Comparison of ENCODE assay signal across 8 mouse cellular contexts in genomic region chr3:90434073-90434730, GRCm38 (mm10). TPM values are rescaled to one million over a fixed set of nuclear protein-coding genes. Genes with fewer than 3 reads are reported as not detected.
DNase-seq lines count a peak whose midpoint lies in the region; ATAC-seq and TF ChIP-seq lines count a peak whose summit lies in the region.

No protein-coding gene starts in this region.

- no peak for TF ChIP-seq EP300 in stomach, postnatal 0 days (optimal IDR thresholded peaks at IDR 0.05)

- no peak for TF ChIP-seq POLR2A in lung, adult 2 months (IDR thresholded peaks at IDR 0.05; ENCODE audit: borderline replicate concordance, extremely low read depth, low read depth, low read length)

- H3K4me3 ChIP-seq in intestine, embryonic 16.5 days (ENCODE audit: low read length), result peak overlapping the region; percentile 65
- peak overlapping the region; percentile 87 for H3K4me3 ChIP-seq in lung, adult 2 months (replicated peaks; ENCODE audit: extremely low read depth, low read depth, low read length)
- peak overlapping the region; percentile 73 for H3K4me3 ChIP-seq in stomach, postnatal 0 days (ENCODE audit: low read depth, low read length)

- H3K36me3 ChIP-seq in intestine, embryonic 16.5 days (ENCODE audit: control insufficient read depth, insufficient read depth, low read length), result no peaks in the 10 kb centered on the region
- no peaks in the 10 kb centered on the region for H3K36me3 ChIP-seq in stomach, postnatal 0 days (ENCODE audit: control insufficient read depth, insufficient read depth, low read length)

- TF ChIP-seq CTCF in lung, adult 2 months (IDR thresholded peaks at IDR 0.05; ENCODE audit: insufficient read depth, low read length), result no peak
- TF ChIP-seq CTCF in stomach, postnatal 0 days (IDR thresholded peaks at IDR 0.05; ENCODE audit: low read depth), result no peak

- no peaks in the 10 kb centered on the region for H3K27me3 ChIP-seq in intestine, embryonic 16.5 days (replicated peaks; ENCODE audit: control insufficient read depth, insufficient read depth, low read length)
- H3K27me3 ChIP-seq in stomach, postnatal 0 days (ENCODE audit: control insufficient read depth, insufficient read depth, low read length), result no peaks in the 10 kb centered on the region

- ATAC-seq in intestine, embryonic 16.5 days, result no peak
- ATAC-seq in stomach, postnatal 0 days (ENCODE audit: low FRiP score, low TSS enrichment), result no peak
- ATAC-seq in megakaryocyte progenitor cell, adult 5-6 weeks (replicated peaks; ENCODE audit: poor library complexity), result no peak

- DNase-seq in MEL-GATA-1-ER (ENCODE audit: extremely low read depth, low read depth), result peak; percentile 62
- peak; percentile 32 to 36 for DNase-seq in cerebellum, postnatal 14 days
- peak; percentile 40 for DNase-seq in lung, adult 2 months
- DNase-seq in stomach, postnatal 0 days (ENCODE audit: low spot score), result no peak
- no peak for DNase-seq in B cell, adult 2 months
- no peak for DNase-seq in left cerebral cortex, adult 18-20 months (ENCODE audit: low spot score in 2 of 2)

- no peaks in the 10 kb centered on the region for H3K9me3 ChIP-seq in intestine, embryonic 16.5 days (ENCODE audit: control insufficient read depth, low read length)
- H3K9me3 ChIP-seq in stomach, postnatal 0 days (ENCODE audit: control insufficient read depth, low read length), result no peaks in the 10 kb centered on the region

- peak overlapping the region; percentile 58; the same call in 1 of the 2 replicates for H3K9ac ChIP-seq in intestine, embryonic 16.5 days (ENCODE audit: low read depth, low read length)
- peak overlapping the region; percentile 41 for H3K9ac ChIP-seq in stomach, postnatal 0 days (ENCODE audit: low read length)

- peak overlapping the region; percentile 67 for H3K4me2 ChIP-seq in intestine, embryonic 16.5 days (ENCODE audit: low read depth, low read length)
- H3K4me2 ChIP-seq in stomach, postnatal 0 days (replicated peaks; ENCODE audit: low read depth), result peak overlapping the region; percentile 57

- peak overlapping the region; percentile 95 for H3K27ac ChIP-seq in intestine, embryonic 16.5 days (ENCODE audit: low read length)
- peak overlapping the region; percentile 98 for H3K27ac ChIP-seq in stomach, postnatal 0 days (replicated peaks)

- H3K4me1 ChIP-seq in intestine, embryonic 16.5 days (ENCODE audit: control insufficient read depth, insufficient read depth, low read length), result peaks cover 26% of the 10 kb centered on the region
- H3K4me1 ChIP-seq in lung, adult 2 months (ENCODE audit: control insufficient read depth, insufficient read depth, low read length), result peaks cover 20% of the 10 kb centered on the region
- 0 out of 2 replicates have a peak, but pooled peaks cover 9% of the 10 kb centered on the region for H3K4me1 ChIP-seq in stomach, postnatal 0 days (replicated peaks; ENCODE audit: control insufficient read depth, insufficient read depth)

- WGBS in intestine, embryonic 16.5 days, result 50% methylated on average over 11 of the region's 11 CpGs
- 35% methylated on average over 11 of the region's 11 CpGs for WGBS in lung, adult 2 months
- 45% methylated on average over 11 of the region's 11 CpGs for WGBS in stomach, postnatal 0 days

RNA-seq across cellular contexts. Expression of gene Ints3, which starts 0.8 kb away (rescaled TPM):
- 20.2 and 22.1 TPM in 2 replicates for polyA plus RNA-seq in intestine, embryonic 16.5 days (2015; fragmentation: Nextera tagmentation; extraction: Ambion mirVana)
- 24.6 and 28.4 TPM in 2 replicates for polyA plus RNA-seq in lung, adult 2 months (2012; rRNA removed)
- polyA plus RNA-seq in stomach, postnatal 0 days (2015; fragmentation: Nextera tagmentation; extraction: Ambion mirVana), result 9.2 and 9.7 TPM in 2 replicates
- 17.5 and 20.2 TPM in 2 replicates for total RNA-seq in megakaryocyte progenitor cell, adult 5-6 weeks (2015)
- total RNA-seq in megakaryocyte progenitor cell, adult 5-6 weeks (2017), result 21.6 and 24.7 TPM in 2 replicates
- 10 to 100 TPM; 63.1 to 66.1 TPM for total RNA-seq in left cerebral cortex, adult 18-20 months (2021)

RNA-seq across cellular contexts. Expression of gene Npr1, which starts 31.5 kb away (rescaled TPM):
- 5.6 and 6.6 TPM in 2 replicates for polyA plus RNA-seq in intestine, embryonic 16.5 days (2015; fragmentation: Nextera tagmentation; extraction: Ambion mirVana)
- polyA plus RNA-seq in lung, adult 2 months (2012; rRNA removed), result 162 and 199 TPM in 2 replicates
- 3.0 and 3.6 TPM in 2 replicates for polyA plus RNA-seq in stomach, postnatal 0 days (2015; fragmentation: Nextera tagmentation; extraction: Ambion mirVana)
- not detected in 2 replicates for total RNA-seq in megakaryocyte progenitor cell, adult 5-6 weeks (2015)
- total RNA-seq in megakaryocyte progenitor cell, adult 5-6 weeks (2017), result not detected in 2 replicates
- 1 to 10 TPM; 4.6 to 5.0 TPM for total RNA-seq in left cerebral cortex, adult 18-20 months (2021)

RNA-seq across cellular contexts. Expression of gene Ilf2, which starts 41.7 kb away (rescaled TPM):
- 125 and 140 TPM in 2 replicates for polyA plus RNA-seq in intestine, embryonic 16.5 days (2015; fragmentation: Nextera tagmentation; extraction: Ambion mirVana)
- 13.2 and 22.3 TPM in 2 replicates for polyA plus RNA-seq in lung, adult 2 months (2012; rRNA removed)
- 55.9 and 57.6 TPM in 2 replicates for polyA plus RNA-seq in stomach, postnatal 0 days (2015; fragmentation: Nextera tagmentation; extraction: Ambion mirVana)
- total RNA-seq in megakaryocyte progenitor cell, adult 5-6 weeks (2015), result 120 and 136 TPM in 2 replicates
- total RNA-seq in megakaryocyte progenitor cell, adult 5-6 weeks (2017), result 204 and 227 TPM in 2 replicates
- 10 to 100 TPM; 90.2 to 94.9 TPM for total RNA-seq in left cerebral cortex, adult 18-20 months (2021)

RNA-seq across cellular contexts. Expression of gene Slc27a3, which starts 44.5 kb away (rescaled TPM):
- polyA plus RNA-seq in intestine, embryonic 16.5 days (2015; fragmentation: Nextera tagmentation; extraction: Ambion mirVana), result 8.4 and 8.6 TPM in 2 replicates
- polyA plus RNA-seq in lung, adult 2 months (2012; rRNA removed), result 26.3 and 27.5 TPM in 2 replicates
- polyA plus RNA-seq in stomach, postnatal 0 days (2015; fragmentation: Nextera tagmentation; extraction: Ambion mirVana), result 4.7 and 5.3 TPM in 2 replicates
- total RNA-seq in megakaryocyte progenitor cell, adult 5-6 weeks (2015), result 0.17 and 0.32 TPM in 2 replicates
- total RNA-seq in megakaryocyte progenitor cell, adult 5-6 weeks (2017), result 0.27 and 0.83 TPM in 2 replicates
- 1 to 10 TPM; 5.9 to 9.3 TPM for total RNA-seq in left cerebral cortex, adult 18-20 months (2021)

RNA-seq across cellular contexts. Expression of gene Snapin, which starts 56.6 kb away (rescaled TPM):
- polyA plus RNA-seq in intestine, embryonic 16.5 days (2015; fragmentation: Nextera tagmentation; extraction: Ambion mirVana), result 74.7 and 79.4 TPM in 2 replicates
- polyA plus RNA-seq in lung, adult 2 months (2012; rRNA removed), result 29.0 and 47.3 TPM in 2 replicates
- polyA plus RNA-seq in stomach, postnatal 0 days (2015; fragmentation: Nextera tagmentation; extraction: Ambion mirVana), result 63.4 and 68.2 TPM in 2 replicates
- total RNA-seq in megakaryocyte progenitor cell, adult 5-6 weeks (2015), result 41.2 and 42.1 TPM in 2 replicates
- 32.3 and 45.0 TPM in 2 replicates for total RNA-seq in megakaryocyte progenitor cell, adult 5-6 weeks (2017)
- total RNA-seq in left cerebral cortex, adult 18-20 months (2021), result 10 to 100 TPM; 55.5 to 57.0 TPM

Comparison
In these comparisons a context has a peak if more than half of its experiments do, and no peak if none do; other contexts are left out.
1. DNase-seq: peak in MEL-GATA-1-ER (single experiment), cerebellum, postnatal 14 days (2 of 2) and lung, adult 2 months (single experiment); none in stomach, postnatal 0 days (single experiment), B cell, adult 2 months (0 of 2) and left cerebral cortex, adult 18-20 months (0 of 2).
2. RNA of gene Npr1, which starts 31.5 kb away (polyA plus RNA-seq): 162 to 199 TPM in lung, adult 2 months; 5.6 to 6.6 TPM in intestine, embryonic 16.5 days and 3.0 to 3.6 TPM in stomach, postnatal 0 days; every median in the first group is over 10 times any median in the second.
3. Peak in every context shown above with its lines, with median percentiles within 50 percentile points of each other: H3K4me3 ChIP-seq.